Mouse (Mus musculus): ENCODE data around the gene Efs.
A peak's percentile ranks its signal among the peaks of the same experiment; 100 is the strongest.
"Not testable (repeated sequence)": the region's sequence is repeated elsewhere in the genome, so short reads cannot be mapped to it uniquely, and the experiment has no call there.

Efs gene

DNA sequence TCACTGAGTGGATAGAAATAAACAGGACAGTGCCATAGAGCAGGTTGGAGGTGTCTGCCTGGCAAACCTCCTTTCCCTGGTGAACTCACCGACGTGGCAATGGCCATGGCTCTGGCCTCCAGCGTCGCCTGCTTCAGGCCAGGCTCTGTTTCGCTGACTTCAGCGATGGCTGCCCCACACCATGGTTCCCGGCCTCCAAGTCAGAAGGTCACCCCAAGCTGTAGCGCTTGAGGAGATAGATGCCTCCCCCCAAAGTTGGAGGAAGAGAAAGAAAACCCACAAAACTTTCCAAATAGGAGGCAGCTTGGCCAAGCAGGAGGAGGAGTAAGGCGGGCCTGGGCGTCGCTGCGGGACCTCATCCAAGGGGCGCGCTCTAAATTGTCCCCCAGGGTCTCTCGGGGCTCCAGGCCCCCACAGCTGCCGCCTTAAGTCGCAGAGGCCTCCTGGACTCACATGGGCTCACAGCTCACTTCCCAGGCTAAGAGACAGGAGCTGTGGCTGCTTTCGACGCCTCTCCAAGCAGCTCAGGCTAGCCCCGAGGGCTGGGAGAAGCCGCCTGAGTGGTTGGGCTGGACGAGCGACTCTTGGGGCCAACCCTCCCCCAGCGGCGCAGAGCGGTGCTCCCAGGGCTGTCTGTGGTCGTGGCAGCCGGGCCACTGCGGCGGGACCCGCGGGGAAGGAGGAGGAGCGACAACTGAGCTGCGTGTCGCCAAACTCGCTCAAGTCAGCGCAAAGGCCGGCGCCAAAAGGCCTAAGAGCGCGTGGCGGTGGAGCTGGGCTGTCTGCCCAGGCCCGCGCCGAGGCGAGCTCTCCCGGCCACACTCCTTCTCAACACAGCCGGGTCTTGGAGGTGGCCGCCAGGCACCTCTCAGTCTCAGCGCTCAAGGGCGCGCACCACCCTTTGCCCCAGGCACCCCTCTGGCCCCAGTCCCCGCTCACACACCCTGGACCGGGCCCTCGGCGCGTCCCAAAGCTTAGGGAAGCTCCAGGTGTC lies at the start of gene Efs:
TSS of gene Efs (minus strand) at position 778 of the 994 bp plus-strand sequence.
- DNase-seq (ENCODE audit: low read depth, low spot score) = peak; percentile 79

- DNase-seq (ENCODE audit: low read depth, low spot score) = no peak
Measured at GRCm38 (mm10) chr14:54974068-54974791, 48.3 kb upstream of the Efs start.

DNA sequence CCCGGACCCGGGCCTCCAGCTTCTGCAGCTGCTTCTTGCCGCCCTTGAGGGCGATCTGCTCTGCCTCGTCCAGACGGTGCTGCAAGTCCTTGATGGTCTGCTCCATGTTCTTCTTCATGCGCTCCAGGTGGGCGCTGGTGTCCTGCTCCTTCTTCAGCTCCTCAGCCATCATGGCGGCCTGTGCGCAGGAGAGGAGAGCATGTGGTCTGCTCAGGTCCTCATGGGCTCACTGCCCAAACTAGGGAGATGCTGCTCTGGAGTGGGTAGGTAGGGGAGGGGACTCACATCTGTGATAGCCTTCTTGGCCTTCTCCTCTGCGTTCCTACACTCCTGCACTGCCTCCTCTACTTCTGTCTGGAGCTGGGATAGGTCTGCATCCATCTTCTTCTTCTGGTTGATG lies 46.9 kb upstream of the Efs start:
- DNase-seq (ENCODE audit: low read depth, low spot score) = peak; percentile 25

DNA sequence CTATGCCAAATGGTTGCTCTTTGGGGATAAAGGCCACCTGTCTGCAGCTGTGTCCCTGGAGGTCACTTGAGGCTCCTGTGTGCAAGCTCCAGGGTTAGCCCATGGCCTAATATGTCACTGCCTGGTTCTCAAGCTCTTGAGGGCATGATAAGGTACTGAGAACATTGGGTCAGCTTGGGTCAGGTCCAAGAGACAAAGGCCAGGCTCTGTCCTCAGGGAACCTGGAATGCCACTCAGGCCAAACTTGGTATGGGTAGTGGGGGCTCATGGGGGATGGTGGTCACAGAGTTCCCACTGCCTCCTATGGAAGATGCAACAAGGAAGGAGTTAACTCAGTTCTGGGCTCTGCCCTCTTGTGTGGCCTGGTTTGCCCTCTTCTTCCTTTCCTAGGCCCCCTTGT lies 42.4 kb upstream of the Efs start:
- no peak for DNase-seq (ENCODE audit: low read depth, low spot score)

DNA sequence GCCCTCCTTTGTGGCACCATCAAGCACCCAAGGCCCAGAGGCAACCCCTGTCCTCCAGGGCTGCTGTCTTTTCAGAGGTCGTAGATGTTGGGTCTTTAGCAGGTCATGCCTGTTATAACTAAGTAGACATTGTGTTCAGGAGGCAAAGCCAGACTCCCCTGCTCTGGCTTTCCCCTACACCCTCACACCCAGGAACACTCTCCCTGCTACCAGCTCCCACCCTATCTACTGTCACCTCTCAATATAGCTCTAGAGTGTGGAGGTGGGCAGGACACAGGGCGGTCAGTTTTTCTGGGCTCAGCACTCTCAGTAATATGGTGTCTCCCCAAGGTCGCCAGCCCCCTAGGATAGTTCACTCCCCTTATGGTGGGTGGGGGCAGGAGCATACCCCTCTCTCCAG lies 41.9 kb upstream of the Efs start:
- DNase-seq (ENCODE audit: low read depth, low spot score) = no peak

DNA sequence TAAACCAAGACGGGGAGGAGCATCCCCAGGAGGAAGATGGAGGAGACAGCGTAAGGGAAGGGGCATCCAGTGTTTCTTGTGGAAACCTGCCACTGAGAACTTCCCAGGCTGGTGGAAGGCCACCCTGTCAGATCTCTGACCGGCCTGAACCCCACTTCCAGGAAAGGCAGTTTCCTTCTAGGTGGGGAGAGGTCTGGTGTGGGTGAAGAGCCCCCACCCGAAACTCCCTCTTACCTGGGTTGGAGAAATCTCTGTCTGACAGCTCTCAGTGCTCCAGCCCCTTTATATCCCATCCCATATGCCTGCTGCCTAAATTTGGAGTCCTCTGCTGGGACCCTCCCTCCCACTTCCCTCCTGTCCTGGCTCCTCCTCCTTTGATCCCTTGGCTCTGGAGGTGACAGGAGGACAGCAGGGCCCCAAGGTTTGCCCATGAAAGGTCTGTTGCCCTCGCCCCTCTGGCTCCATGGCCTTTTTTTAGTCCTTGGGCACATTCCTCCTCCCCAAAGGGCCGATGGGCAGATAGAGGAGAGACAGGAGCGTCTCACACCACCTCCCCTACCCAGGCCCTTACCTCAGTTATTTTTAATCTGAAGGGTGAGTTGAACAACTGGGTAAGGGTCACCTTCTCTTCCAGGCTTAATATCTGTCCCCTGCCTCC lies 40.5 kb upstream of the Efs start, which contains the start of gene Myh6:
TSS of gene Myh6 (minus strand) at position 608 of the 658 bp plus-strand sequence.
- no peak for DNase-seq (ENCODE audit: low read depth, low spot score)

- DNase-seq (ENCODE audit: low read depth, low spot score) = no peak
Measured at GRCm38 (mm10) chr14:54965631-54966030, 39.7 kb upstream of the Efs start.

DNA sequence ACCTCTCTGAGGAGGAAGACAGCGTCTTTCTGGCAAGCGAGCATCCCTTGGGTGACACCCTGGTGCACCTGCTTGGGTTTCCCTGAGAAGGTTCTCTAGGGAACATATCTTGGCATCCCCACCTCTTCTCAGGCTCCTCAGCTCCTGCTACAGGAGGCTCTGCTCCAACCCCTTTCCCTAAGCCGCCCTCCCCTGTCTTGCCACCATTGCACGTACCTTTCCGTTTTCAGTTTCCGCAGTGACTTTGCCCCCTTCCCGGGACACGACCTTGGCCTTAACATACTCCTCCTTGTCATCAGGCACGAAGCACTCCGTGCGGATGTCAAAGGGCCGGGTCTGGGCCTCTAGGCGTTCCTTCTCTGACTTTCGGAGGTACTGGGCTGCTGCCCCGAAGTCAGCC lies 39.1 kb upstream of the Efs start:
- DNase-seq (ENCODE audit: low read depth, low spot score) = no peak

DNA sequence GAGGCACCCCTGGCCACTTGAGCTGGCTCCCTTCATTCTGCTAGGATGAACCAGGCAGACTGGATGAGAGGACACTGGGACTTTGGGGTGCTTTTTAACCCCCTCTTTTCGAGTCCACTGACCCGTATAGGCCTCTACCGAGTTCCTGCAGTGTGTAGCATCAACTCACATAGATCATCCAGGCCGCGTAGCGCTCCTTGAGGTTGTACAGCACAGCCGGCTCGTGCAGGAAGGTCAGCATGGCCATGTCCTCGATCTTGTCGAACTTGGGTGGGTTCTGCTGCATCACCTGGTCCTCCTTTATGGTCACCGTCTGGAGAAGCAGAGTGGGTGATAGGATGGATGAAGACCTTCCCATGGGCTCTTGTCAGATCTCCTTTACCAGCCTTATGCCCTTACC lies 37.8 kb upstream of the Efs start:
- DNase-seq (ENCODE audit: low read depth, low spot score) = no peak

DNA sequence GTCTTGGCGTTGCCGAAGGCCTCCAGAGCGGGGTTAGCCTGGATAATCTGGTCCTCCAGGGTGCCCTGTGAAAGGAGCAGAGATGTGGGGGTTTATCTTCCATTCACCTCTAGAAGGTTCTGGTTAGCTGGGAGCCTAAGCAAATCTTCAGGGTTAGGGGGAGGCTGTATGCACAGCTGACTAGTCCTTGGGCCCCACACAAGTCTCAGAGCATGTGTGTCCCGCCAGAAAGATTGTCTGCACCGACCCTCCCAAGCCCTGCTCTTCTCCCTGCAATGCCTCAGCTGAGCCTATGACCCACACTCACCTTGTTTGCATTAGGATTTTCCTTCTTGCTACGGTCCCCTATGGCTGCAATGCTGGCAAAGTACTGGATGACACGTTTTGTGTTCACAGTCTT lies 36.8 kb upstream of the Efs start:
- no peak for DNase-seq (ENCODE audit: low read depth, low spot score)

- no peak for DNase-seq (ENCODE audit: low read depth, low spot score)
Measured at GRCm38 (mm10) chr14:54961487-54961886, 35.6 kb upstream of the Efs start.

GRCm38 (mm10) chr14:54960769-54961168 lies 34.8 kb upstream of the Efs start:
- no peak for DNase-seq (ENCODE audit: low read depth, low spot score)

DNA sequence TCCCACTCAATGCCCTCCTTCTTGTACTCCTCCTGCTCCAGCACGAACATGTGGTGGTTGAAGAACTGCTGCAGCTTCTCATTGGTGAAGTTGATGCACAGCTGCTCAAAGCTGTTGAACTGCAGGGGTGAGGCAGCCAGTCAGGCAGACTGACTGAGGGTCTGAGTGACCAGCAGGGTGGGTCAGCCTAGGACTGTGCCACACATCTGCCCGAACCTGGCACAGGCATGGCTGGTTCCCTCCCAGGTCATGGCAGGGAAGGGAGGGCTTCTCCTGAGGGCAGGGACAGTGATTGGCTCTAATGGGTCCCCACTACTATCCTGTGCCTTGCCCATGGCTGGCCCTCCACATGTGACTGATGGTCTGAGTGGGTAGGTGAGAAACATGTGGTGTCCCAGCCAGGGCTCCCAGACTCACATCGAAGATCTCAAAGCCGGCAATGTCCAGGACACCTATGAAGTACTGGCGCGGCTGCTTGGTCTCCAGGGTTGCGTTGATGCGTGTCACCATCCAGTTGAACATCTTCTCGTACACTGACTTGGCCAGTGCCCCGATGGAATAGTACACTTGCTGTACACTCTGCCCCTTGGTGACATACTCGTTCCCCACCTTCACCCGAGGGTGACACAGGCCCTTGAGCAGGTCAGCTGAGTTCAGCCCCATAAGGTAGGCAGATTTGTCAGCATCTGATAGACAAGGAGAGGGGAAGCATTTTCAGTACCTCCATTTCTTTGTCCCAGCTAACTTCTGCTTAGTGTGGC lies 34.1 kb upstream of the Efs start:
- DNase-seq (ENCODE audit: low read depth, low spot score) = not testable (repeated sequence)

- DNase-seq (ENCODE audit: low read depth, low spot score) = no peak
Measured at GRCm38 (mm10) chr14:54959197-54959596, 33.3 kb upstream of the Efs start.

- no peak for DNase-seq (ENCODE audit: low read depth, low spot score)
Measured at GRCm38 (mm10) chr14:54958503-54958902, 32.6 kb upstream of the Efs start.

- DNase-seq (ENCODE audit: low read depth, low spot score) = peak; percentile 83
Measured at GRCm38 (mm10) chr14:54956533-54956932, 30.6 kb upstream of the Efs start.

DNA sequence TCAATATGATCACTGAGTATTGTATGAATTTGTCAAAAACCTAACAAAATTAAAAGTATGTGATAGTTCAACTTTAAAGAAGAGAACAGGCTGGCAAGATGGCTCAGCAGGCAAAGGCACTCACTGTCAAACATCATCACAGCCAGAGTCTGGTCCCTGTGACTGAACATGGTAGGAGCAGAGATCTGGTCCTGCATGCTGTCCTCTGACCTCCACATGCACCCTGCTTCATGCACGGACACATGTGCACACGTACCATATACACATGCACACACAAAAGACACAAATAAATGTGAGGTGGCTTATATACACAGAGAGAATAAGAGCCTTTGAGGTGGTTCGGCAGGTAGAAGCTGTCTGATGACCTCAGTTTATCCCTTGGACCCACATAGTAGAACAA lies 29.6 kb upstream of the Efs start:
- no peak for DNase-seq (ENCODE audit: low read depth, low spot score)

DNA sequence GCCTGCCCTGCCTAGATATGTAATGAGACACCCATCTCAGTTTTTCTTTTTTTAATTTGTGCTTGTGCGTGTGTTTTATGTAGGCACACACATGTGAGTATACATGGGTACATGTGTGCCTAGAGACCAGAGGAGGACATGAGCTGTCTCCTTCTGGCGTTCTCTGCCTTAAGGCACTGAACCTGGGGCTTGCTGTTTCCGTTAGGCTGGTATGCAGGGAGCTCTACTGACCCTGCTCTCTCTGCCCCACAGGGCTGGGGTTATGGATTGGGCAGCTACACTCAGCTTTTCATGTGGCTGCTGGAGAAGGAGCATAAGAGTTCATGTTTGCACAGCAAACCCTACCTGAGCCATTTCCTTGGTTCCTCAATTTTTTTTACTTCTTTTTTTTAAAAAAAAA lies 28.5 kb upstream of the Efs start:
- DNase-seq (ENCODE audit: low read depth, low spot score) = no peak

GRCm38 (mm10) chr14:54953664-54954206 lies 27.8 kb upstream of the Efs start:
- DNase-seq (ENCODE audit: low read depth, low spot score) = no peak

DNA sequence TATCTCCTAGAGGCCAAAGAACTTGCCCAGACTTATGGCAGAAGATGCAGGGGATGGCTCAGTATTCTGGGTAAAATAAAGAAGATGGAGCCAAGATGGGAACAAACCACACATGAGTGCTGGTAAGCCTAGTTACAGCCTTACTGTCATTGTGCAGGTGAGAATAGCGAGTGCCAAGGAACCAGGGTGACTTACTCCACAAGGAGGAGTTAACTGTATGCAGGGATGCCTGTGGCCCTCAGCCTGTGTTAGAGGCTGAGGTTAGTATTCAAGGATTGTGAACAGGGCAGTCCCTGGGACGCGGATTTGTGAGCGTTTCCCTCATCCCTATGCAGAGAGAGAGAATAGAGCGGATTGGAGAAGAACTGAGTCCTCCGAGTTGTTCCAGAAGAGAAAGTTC lies 25.7 kb upstream of the Efs start:
- DNase-seq (ENCODE audit: low read depth, low spot score) = no peak

DNA sequence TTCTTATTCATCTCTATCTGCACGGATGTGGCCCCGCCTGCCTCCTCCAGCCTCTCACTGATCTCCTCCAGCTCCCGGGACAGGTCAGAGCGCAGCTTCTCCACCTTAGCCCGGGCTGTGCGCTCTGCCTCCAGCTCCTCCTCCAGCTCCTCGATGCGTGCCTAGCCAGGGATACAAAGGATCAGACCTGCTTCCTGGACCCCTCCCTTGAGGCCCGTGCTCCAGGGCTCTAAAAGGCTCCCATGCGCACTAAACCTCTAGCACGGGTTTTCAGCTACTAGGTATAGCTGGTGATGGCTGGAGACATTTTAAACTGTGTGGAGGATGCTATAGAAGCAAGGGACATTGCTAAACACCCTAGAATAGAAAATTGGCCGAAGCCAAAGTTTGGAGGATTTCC lies 24.6 kb upstream of the Efs start:
- DNase-seq (ENCODE audit: low read depth, low spot score) = no peak
